Mouse (Mus musculus) CD4-positive naive resting alpha-beta T cell, adult 57 days (primary cell): ENCODE measurements around the gene Ptprf. TPM values are rescaled to one million over a fixed set of nuclear protein-coding genes. Genes with fewer than 3 reads are reported as not detected.

Experiments
- total RNA-seq: library from RNA; stranded (reverse); gene quantifications from one replicate; pipeline ENCODE4 v1.2.4, GENCODE M21; 2023

Gene Ptprf
- total RNA-seq = 2.6 TPM

DNA sequence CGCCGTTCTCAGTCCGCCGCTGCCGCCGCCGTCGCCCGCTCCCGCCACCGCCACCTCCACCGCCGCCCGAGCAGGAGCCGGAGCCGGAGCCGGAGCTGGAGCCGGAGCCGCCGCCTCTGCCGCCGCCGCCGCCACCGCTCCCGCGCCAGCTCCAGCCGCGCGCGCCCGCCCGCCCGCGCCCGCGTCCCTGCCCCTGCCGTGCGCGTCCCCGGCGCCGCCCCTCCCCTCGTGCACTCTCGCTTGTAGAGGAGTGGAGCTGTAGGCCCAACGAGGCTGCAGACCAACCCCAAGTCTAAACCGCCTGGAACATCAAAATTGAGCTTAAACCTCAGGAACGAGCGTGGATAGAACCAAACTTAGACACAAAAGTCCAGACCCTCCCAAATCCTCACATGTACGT is at the start of gene Ptprf:
TSS of gene Ptprf (minus strand) at position 175 of the 400 bp plus-strand sequence.

DNA sequence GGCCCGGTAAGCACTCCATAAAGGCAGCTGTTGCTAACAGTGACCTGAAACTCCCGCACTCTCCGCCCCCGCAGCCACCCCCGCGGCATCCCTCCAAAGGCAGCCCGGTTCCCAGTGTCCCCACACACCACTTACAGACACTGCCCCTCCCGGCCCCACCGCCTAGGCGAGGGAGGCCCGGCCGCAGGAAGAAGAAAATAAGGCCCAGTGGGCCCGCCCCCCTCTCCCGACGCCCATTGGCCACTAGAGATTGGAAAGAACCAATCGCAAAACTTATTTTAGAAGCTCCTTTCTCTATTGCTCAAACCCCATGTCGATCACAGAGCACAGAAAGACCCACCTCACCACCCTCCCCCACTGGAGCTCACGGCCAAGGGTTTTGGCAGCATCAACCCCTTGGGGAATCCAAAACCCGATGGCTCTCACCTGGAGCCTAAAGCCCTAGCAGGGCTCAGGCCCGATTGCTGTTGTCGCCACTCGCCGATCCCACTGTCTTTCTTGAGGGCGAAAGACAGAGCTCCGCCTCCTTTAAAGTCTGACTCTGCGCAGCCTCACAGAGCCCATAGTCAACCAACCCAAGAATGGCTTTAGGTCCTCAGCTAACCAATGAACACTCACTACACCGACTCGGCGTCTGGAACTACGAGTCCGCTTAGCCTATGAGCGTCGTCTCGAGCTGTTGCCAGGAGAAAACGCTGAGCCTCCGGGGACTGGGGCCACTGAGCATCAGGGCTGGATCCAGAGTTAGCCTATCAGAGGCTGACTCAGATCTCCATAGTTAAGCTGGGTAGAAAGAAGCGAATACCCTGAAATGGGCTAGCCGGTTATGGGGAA is 111.5 kb downstream of the Ptprf start, which contains the start of gene Kdm4a:
TSS of gene Kdm4a (minus strand) at position 577 of the 834 bp plus-strand sequence.

Other genes with a start within 250 kb of the Ptprf start
- gene St3gal3, start 156.5 kb downstream of the Ptprf start, total RNA-seq = 7.0 TPM
- 53.0 TPM for gene Kdm4a, start 111.4 kb downstream of the Ptprf start, total RNA-seq
- 71.8 TPM for gene Szt2, start 117.9 kb upstream of the Ptprf start, total RNA-seq
- gene Med8, start 117.9 kb upstream of the Ptprf start, total RNA-seq = 73.3 TPM
- 40.2 TPM for gene Elovl1, start 136.7 kb upstream of the Ptprf start, total RNA-seq
- gene Cdc20, start 145.9 kb upstream of the Ptprf start, total RNA-seq = 2.9 TPM
- 0.33 TPM for gene Mpl, start 166.1 kb upstream of the Ptprf start, total RNA-seq
- 0.68 TPM for gene Tie1, start 198.7 kb upstream of the Ptprf start, total RNA-seq
- gene 2610528J11Rik, start 235.6 kb upstream of the Ptprf start, total RNA-seq = not detected